Mouse (Mus musculus): ENCODE data around the gene 3100002H09Rik. TPM values are rescaled to one million over a fixed set of nuclear protein-coding genes. Genes with fewer than 3 reads are reported as not detected.
A peak's percentile ranks its signal among the peaks of the same experiment; 100 is the strongest.

The 3100002H09Rik gene
- polyA plus RNA-seq, 1 experiment = not detected

DNA sequence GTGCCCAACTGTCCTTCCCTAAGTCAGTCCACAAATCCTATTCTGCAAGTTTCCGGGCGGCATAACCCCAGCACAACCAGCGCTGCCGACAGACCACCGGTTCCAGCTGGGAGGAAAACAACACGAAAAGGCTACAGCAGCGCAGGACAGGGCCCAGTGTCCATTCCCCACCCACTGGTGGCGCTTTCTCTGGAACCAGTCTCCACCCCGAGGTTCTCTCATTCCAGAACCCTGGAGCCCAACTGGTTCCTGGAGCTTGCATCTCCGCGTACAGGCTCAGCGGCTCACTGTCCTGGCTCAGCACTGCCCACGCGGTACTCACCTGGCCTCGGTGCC is 45.9 kb upstream of the 3100002H09Rik start, which contains the start of gene Pou3f1:
Gene Pou3f1 (plus strand): TSS at position 290 of the 336 bp plus-strand sequence.
- peak within 1 kb of the TSS; percentile 90 for H3K9ac ChIP-seq (ENCODE audit: low read depth, poor library complexity, severe bottlenecking)
- H3K27me3 ChIP-seq (ENCODE audit: control insufficient read depth, insufficient read depth, low read length, poor library complexity, severe bottlenecking) = peaks cover 16% of the 10 kb centered on the region
- 0 out of 2 replicates have a peak, but pooled peaks cover 3% of the 10 kb centered on the region for H3K36me3 ChIP-seq (ENCODE audit: control insufficient read depth, insufficient read depth, low read length, poor library complexity, severe bottlenecking)
- TF ChIP-seq CTCF (IDR thresholded peaks at IDR 0.05; ENCODE audit: low read depth, low read length) = no peak
- TF ChIP-seq POLR2A (IDR thresholded peaks at IDR 0.05; ENCODE audit: insufficient read depth, low read length) = no peak
- TF ChIP-seq EP300 (IDR thresholded peaks at IDR 0.05; ENCODE audit: insufficient read depth, low read depth, low read length) = no peak
- H3K4me1 ChIP-seq (ENCODE audit: control insufficient read depth, insufficient read depth, low read length) = peaks cover 4% of the 10 kb centered on the region
- no peak within 1 kb of the TSS for H3K27ac ChIP-seq (ENCODE audit: insufficient read depth, low read length)
- H3K9me3 ChIP-seq (replicated peaks; ENCODE audit: control insufficient read depth, insufficient read depth, low read length, poor library complexity, severe bottlenecking) = no peaks in the 10 kb centered on the region
- peak within 1 kb of the TSS; percentile 83 for H3K4me3 ChIP-seq (ENCODE audit: low read depth, low read length)

DNA sequence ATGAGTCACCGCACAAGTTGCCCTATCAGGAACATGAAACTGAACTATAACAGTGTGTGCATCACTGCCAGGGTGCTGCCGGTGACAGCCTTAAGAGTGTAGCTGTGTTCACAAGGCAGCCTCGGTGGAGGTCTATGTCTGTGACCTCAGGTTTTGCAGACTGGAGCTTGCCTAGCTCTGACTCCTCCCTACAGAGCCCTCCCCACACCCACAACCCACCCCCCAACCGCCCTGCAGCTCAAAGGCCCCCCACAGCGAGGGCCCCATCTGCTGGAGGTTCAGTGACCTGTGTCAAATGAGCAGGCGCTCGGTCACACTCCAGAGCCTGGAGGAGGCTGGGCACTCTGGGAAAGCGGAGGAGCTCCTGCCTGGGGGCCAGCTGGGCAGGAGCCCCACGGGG is 42.3 kb upstream of the 3100002H09Rik start:
- H3K4me3 ChIP-seq (ENCODE audit: low read depth, low read length) = no peak overlapping the region
- no peak overlapping the region for H3K9ac ChIP-seq (ENCODE audit: low read depth, poor library complexity, severe bottlenecking)
- no peaks in the 10 kb centered on the region for H3K36me3 ChIP-seq (ENCODE audit: control insufficient read depth, insufficient read depth, low read length, poor library complexity, severe bottlenecking)
- no peak overlapping the region for H3K27ac ChIP-seq (ENCODE audit: insufficient read depth, low read length)
- H3K9me3 ChIP-seq (replicated peaks; ENCODE audit: control insufficient read depth, insufficient read depth, low read length, poor library complexity, severe bottlenecking) = no peaks in the 10 kb centered on the region
- TF ChIP-seq CTCF (IDR thresholded peaks at IDR 0.05; ENCODE audit: low read depth, low read length) (peak; percentile 7), POLR2A (IDR thresholded peaks at IDR 0.05; ENCODE audit: insufficient read depth, low read length) (no peak)
- peaks cover 4% of the 10 kb centered on the region for H3K4me1 ChIP-seq (ENCODE audit: control insufficient read depth, insufficient read depth, low read length)
- H3K27me3 ChIP-seq (ENCODE audit: control insufficient read depth, insufficient read depth, low read length, poor library complexity, severe bottlenecking) = peaks cover 4% of the 10 kb centered on the region; the same call in 1 of the 2 replicates

DNA sequence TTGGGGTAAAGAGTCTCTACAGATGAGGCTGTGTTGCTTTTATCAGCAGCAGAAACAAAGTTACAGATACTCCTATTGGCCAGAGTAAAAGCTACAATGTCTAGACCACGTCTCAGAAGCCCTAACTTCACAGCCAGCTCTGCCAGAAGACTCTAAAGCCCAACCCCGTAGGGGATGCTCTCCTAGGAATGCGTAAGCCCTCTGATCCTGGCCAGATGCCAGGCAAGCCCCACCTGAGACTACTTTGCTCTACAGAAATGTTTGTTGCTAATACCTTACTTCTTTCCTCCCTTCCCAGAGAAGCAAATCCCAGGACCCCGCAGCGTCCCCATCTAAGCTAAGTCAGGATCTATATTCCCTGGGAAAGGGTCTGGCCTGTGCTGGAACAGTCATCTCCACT is 37.3 kb upstream of the 3100002H09Rik start:
- TF ChIP-seq CTCF (IDR thresholded peaks at IDR 0.05; ENCODE audit: low read depth, low read length) (no peak), POLR2A (IDR thresholded peaks at IDR 0.05; ENCODE audit: insufficient read depth, low read length) (no peak), EP300 (IDR thresholded peaks at IDR 0.05; ENCODE audit: insufficient read depth, low read depth, low read length) (no peak)
- H3K4me3 ChIP-seq (ENCODE audit: low read depth, low read length) = no peak overlapping the region
- H3K36me3 ChIP-seq (ENCODE audit: control insufficient read depth, insufficient read depth, low read length, poor library complexity, severe bottlenecking) = no peaks in the 10 kb centered on the region
- H3K9ac ChIP-seq (ENCODE audit: low read depth, poor library complexity, severe bottlenecking) = no peak overlapping the region
- no peaks in the 10 kb centered on the region for H3K9me3 ChIP-seq (replicated peaks; ENCODE audit: control insufficient read depth, insufficient read depth, low read length, poor library complexity, severe bottlenecking)
- peaks cover 9% of the 10 kb centered on the region for H3K4me1 ChIP-seq (ENCODE audit: control insufficient read depth, insufficient read depth, low read length)
- H3K27me3 ChIP-seq (ENCODE audit: control insufficient read depth, insufficient read depth, low read length, poor library complexity, severe bottlenecking) = no peaks in the 10 kb centered on the region
- no peak overlapping the region for H3K27ac ChIP-seq (ENCODE audit: insufficient read depth, low read length)

DNA sequence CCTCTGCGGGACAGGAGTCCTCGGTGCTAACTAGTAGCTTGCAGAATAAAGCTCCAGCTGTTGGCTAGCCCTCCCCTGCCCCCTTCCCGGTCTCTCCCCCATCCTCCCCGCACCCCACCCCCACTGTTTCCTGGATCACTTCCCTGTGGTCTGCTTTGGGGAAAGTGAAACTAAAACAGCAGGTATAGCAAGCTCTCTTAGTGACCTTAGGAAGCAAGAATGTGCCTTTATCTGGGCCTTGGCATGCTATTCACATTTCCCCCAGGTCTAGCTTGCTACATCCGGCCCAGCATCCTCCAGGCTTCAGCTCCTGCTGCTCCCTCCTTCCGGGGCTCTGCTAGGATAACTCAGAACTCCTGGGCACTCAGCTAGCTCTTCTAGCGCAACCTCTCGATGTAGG is 36.0 kb upstream of the 3100002H09Rik start:
- H3K27ac ChIP-seq (ENCODE audit: insufficient read depth, low read length) = peak overlapping the region; percentile 43; the same call in 1 of the 2 replicates
- no peaks in the 10 kb centered on the region for H3K9me3 ChIP-seq (replicated peaks; ENCODE audit: control insufficient read depth, insufficient read depth, low read length, poor library complexity, severe bottlenecking)
- no peak overlapping the region for H3K4me3 ChIP-seq (ENCODE audit: low read depth, low read length)
- no peaks in the 10 kb centered on the region for H3K36me3 ChIP-seq (ENCODE audit: control insufficient read depth, insufficient read depth, low read length, poor library complexity, severe bottlenecking)
- TF ChIP-seq POLR2A (IDR thresholded peaks at IDR 0.05; ENCODE audit: insufficient read depth, low read length) = no peak
- peak; percentile 79 for TF ChIP-seq EP300 (IDR thresholded peaks at IDR 0.05; ENCODE audit: insufficient read depth, low read depth, low read length)
- no peaks in the 10 kb centered on the region for H3K27me3 ChIP-seq (ENCODE audit: control insufficient read depth, insufficient read depth, low read length, poor library complexity, severe bottlenecking)
- peaks cover 5% of the 10 kb centered on the region for H3K4me1 ChIP-seq (ENCODE audit: control insufficient read depth, insufficient read depth, low read length)
- H3K9ac ChIP-seq (ENCODE audit: low read depth, poor library complexity, severe bottlenecking) = no peak overlapping the region

DNA sequence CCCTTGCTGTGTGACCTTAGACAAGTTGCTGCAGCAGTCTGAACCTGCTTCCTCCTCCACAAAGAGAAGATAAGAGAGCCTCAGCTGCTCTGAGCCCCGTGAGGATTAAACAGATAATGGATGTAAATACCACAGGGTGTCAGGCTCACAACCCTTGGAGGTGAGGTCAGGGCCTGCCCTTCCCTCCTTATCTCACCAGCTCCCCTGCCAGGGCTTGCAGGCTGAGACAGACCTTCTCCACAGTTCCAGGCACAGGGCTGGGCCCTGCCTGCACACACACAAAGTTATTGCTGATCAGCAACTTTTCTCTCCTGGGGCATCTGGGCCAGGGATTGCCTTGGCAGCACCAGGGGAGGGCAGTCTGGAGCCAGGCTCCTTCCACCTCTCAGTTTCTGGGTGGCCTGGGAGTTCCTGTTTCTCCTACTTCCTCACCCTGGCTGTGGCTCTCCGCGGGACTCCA is 34.4 kb upstream of the 3100002H09Rik start:
- Histone ChIP-seq H3K9ac (ENCODE audit: low read depth, poor library complexity, severe bottlenecking) (no peak overlapping the region), H3K27ac (ENCODE audit: insufficient read depth, low read length) (no peak overlapping the region), H3K27me3 (ENCODE audit: control insufficient read depth, insufficient read depth, low read length, poor library complexity, severe bottlenecking) (no peaks in the 10 kb centered on the region), H3K4me1 (ENCODE audit: control insufficient read depth, insufficient read depth, low read length) (peaks cover 5% of the 10 kb centered on the region), H3K9me3 (replicated peaks; ENCODE audit: control insufficient read depth, insufficient read depth, low read length, poor library complexity, severe bottlenecking) (no peaks in the 10 kb centered on the region), H3K4me3 (ENCODE audit: low read depth, low read length) (no peak overlapping the region), H3K36me3 (ENCODE audit: control insufficient read depth, insufficient read depth, low read length, poor library complexity, severe bottlenecking) (no peaks in the 10 kb centered on the region)
- TF ChIP-seq CTCF (IDR thresholded peaks at IDR 0.05; ENCODE audit: low read depth, low read length) = peak; percentile 4
- TF ChIP-seq POLR2A (IDR thresholded peaks at IDR 0.05; ENCODE audit: insufficient read depth, low read length) = no peak
- TF ChIP-seq EP300 (IDR thresholded peaks at IDR 0.05; ENCODE audit: insufficient read depth, low read depth, low read length) = 0 out of 2 replicates have a peak, but pooled peaks have one; percentile 18

DNA sequence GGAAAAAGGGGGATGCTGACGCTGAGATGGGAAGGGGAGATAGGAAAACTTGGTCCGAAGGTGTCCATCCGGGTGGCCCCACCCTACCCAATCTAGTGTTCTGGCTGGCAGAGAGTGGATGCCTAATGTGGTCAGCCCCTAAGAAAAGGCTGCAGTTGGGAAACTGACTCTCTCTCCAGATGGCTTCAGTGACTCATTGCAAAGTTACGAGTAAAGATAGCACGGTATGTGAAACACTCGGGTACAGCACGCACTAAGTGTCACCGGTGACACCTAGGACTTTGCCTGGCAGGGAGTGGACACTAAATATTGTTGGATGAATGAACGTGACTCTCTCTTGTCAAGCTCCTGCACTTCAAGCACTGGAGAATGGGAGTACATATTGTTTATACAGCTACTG is 33.3 kb upstream of the 3100002H09Rik start:
- Histone ChIP-seq H3K27ac (ENCODE audit: insufficient read depth, low read length) (no peak overlapping the region), H3K36me3 (ENCODE audit: control insufficient read depth, insufficient read depth, low read length, poor library complexity, severe bottlenecking) (no peaks in the 10 kb centered on the region), H3K9me3 (replicated peaks; ENCODE audit: control insufficient read depth, insufficient read depth, low read length, poor library complexity, severe bottlenecking) (no peaks in the 10 kb centered on the region), H3K9ac (ENCODE audit: low read depth, poor library complexity, severe bottlenecking) (no peak overlapping the region), H3K4me1 (ENCODE audit: control insufficient read depth, insufficient read depth, low read length) (peaks cover 5% of the 10 kb centered on the region), H3K4me3 (ENCODE audit: low read depth, low read length) (no peak overlapping the region), H3K27me3 (ENCODE audit: control insufficient read depth, insufficient read depth, low read length, poor library complexity, severe bottlenecking) (no peaks in the 10 kb centered on the region)
- TF ChIP-seq EP300 (IDR thresholded peaks at IDR 0.05; ENCODE audit: insufficient read depth, low read depth, low read length) = no peak
- TF ChIP-seq POLR2A (IDR thresholded peaks at IDR 0.05; ENCODE audit: insufficient read depth, low read length) = no peak
- TF ChIP-seq CTCF (IDR thresholded peaks at IDR 0.05; ENCODE audit: low read depth, low read length) = no peak
